Comparison of ENCODE assay signal across 8 mouse cellular contexts in the genomic region with DNA sequence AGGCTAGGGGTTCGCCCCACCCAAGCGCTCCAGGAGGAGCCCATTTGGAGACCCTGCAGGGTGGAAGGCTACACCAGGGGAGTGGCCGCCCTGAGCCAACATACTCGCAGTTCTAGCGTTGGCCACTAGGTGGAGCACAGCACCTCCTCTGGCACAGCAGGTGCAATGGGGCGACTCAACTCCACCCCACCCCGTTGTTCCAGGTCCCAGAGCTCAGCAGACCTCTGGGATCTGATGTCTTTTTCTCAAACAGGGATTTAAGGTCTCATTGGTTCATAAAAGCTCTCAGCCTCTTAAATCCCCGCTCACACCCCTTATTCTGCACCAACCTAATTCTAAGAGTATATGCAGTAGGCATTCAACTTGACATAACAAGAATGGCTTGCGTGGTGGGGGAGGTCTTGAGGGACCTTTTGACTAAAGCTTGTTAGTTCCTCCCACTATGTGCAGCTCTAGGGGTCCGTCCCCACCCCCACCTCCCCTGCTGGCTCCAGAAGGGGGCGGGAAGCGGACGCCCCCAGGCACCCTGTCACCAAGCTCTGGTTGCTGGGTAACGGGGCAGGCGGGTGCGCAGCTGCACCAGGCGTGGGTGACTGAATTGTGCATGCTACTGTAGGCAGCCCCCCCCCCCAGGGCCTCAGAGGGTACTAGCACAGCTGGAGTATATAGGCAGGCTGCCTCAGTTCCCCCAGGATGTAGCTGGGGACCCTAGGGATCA. TPM values are rescaled to one million over a fixed set of nuclear protein-coding genes. Genes with fewer than 3 reads are reported as not detected.
DNase-seq lines count a peak whose midpoint lies in the region; ATAC-seq and TF ChIP-seq lines count a peak whose summit lies in the region.

No protein-coding gene starts in this region.

- TF ChIP-seq POLR2A in limb, embryonic 14.5 days (IDR thresholded peaks at IDR 0.05; ENCODE audit: borderline replicate concordance, extremely low read depth, insufficient read depth, insufficient read length), result no peak

- H3K4me1 ChIP-seq in intestine, postnatal 0 days (replicated peaks; ENCODE audit: control insufficient read depth, insufficient read depth, low read length), result peaks cover 11% of the 10 kb centered on the region; the same call in 1 of the 2 replicates
- peaks cover 21% of the 10 kb centered on the region for H3K4me1 ChIP-seq in limb, embryonic 14.5 days (ENCODE audit: control insufficient read depth, insufficient read depth, low read length)

- no peak overlapping the region; the same call in 1 of the 2 replicates for H3K4me2 ChIP-seq in intestine, postnatal 0 days (replicated peaks; ENCODE audit: low read depth)
- no peak overlapping the region for H3K4me2 ChIP-seq in limb, embryonic 14.5 days (replicated peaks; ENCODE audit: low read depth, low read length, severe bottlenecking)

- no peaks in the 10 kb centered on the region for H3K9me3 ChIP-seq in intestine, postnatal 0 days (ENCODE audit: control insufficient read depth)
- H3K9me3 ChIP-seq in limb, embryonic 14.5 days (ENCODE audit: control insufficient read depth, low read length), result no peaks in the 10 kb centered on the region

- intact Hi-C loops in gastrocnemius, postnatal 14 days (cut with DNase I; ENCODE audit: low total_unique reads), result no loop called here

- TF ChIP-seq CTCF in intestine, postnatal 0 days (IDR thresholded peaks at IDR 0.05; ENCODE audit: low read depth), result peak; percentile 97

- no peaks in the 10 kb centered on the region for H3K27me3 ChIP-seq in intestine, postnatal 0 days (replicated peaks; ENCODE audit: control insufficient read depth, insufficient read depth, low read length)
- no peaks in the 10 kb centered on the region for H3K27me3 ChIP-seq in limb, embryonic 14.5 days (ENCODE audit: control insufficient read depth, insufficient read depth, low read length)

- no peak overlapping the region for H3K4me3 ChIP-seq in intestine, postnatal 0 days (ENCODE audit: low read depth, low read length)
- no peak overlapping the region for H3K4me3 ChIP-seq in limb, embryonic 14.5 days (replicated peaks; ENCODE audit: low read length)

- no peak overlapping the region for H3K27ac ChIP-seq in intestine, postnatal 0 days (ENCODE audit: low read depth, low read length)
- no peak overlapping the region for H3K27ac ChIP-seq in limb, embryonic 14.5 days (replicated peaks; ENCODE audit: low read depth, low read length)

- DNase-seq in ovary, postnatal 10 days (ENCODE audit: low spot score), result peak; percentile 74
- DNase-seq in ovary, adult 18-20 months (ENCODE audit: low spot score), result no peak
- peak; percentile 89 for DNase-seq in embryo, embryonic 10.5 days (ENCODE audit: low spot score)
- DNase-seq in gastrocnemius, postnatal 14 days, result peak; percentile 84
- DNase-seq in limb, embryonic 14.5 days (ENCODE audit: low spot score), result peak; percentile 76
- DNase-seq in spleen, postnatal 36 days (ENCODE audit: low spot score in 2 of 2), result peak; percentile 79 to 81

- ATAC-seq in intestine, postnatal 0 days, result peak; percentile 29
- ATAC-seq in limb, embryonic 14.5 days (ENCODE audit: low FRiP score, low read depth), result peak; percentile 40; the same call in 1 of the 2 replicates
- ATAC-seq in monocyte, adult 5-6 weeks (replicated peaks; ENCODE audit: insufficient number of reproducible peaks, low FRiP score, low TSS enrichment, poor library complexity, severe bottlenecking), result peak; percentile 45

- no peak overlapping the region for H3K9ac ChIP-seq in intestine, postnatal 0 days (ENCODE audit: low read depth, low read length)
- no peak overlapping the region for H3K9ac ChIP-seq in limb, embryonic 14.5 days (ENCODE audit: low read depth, low read length, severe bottlenecking)

- WGBS in intestine, postnatal 0 days, result 27% methylated on average over 17 of the region's 17 CpGs
- 28% methylated on average over 17 of the region's 17 CpGs for WGBS in limb, embryonic 14.5 days

- peaks cover 8% of the 10 kb centered on the region; the same call in 1 of the 2 replicates for H3K36me3 ChIP-seq in intestine, postnatal 0 days (ENCODE audit: control insufficient read depth, insufficient read depth)
- peaks cover 22% of the 10 kb centered on the region for H3K36me3 ChIP-seq in limb, embryonic 14.5 days (ENCODE audit: control insufficient read depth, insufficient read depth, low read length)

RNA-seq across cellular contexts. Expression of gene Rexo1, which starts 5.2 kb away (rescaled TPM):
- 10 to 100 TPM in 1 of 2 experiments, 1 to 10 TPM in 1; 9.8 to 11.1 TPM for total RNA-seq in gastrocnemius, postnatal 14 days (2021)
- polyA plus RNA-seq in intestine, postnatal 0 days (2015; fragmentation: Nextera tagmentation; extraction: Ambion mirVana), result 9.1 and 10.1 TPM in 2 replicates
- polyA plus RNA-seq in limb, embryonic 14.5 days (2012; rRNA removed), result 56.4 and 79.5 TPM in 2 replicates
- 27.9 and 32.4 TPM in 2 replicates for polyA plus RNA-seq in limb, embryonic 14.5 days (2014; fragmentation: Nextera tagmentation; extraction: Ambion mirVana)
- total RNA-seq in monocyte, adult 5-6 weeks (2017), result 21.1 to 32.2 TPM (median 24.1 TPM) in 3 replicates

RNA-seq across cellular contexts. Expression of gene Klf16, which starts 10.6 kb away (rescaled TPM):
- 1 to 10 TPM; 2.1 to 2.7 TPM for total RNA-seq in gastrocnemius, postnatal 14 days (2021)
- 4.8 and 5.3 TPM in 2 replicates for polyA plus RNA-seq in intestine, postnatal 0 days (2015; fragmentation: Nextera tagmentation; extraction: Ambion mirVana)
- 18.9 and 26.9 TPM in 2 replicates for polyA plus RNA-seq in limb, embryonic 14.5 days (2012; rRNA removed)
- 11.0 and 11.5 TPM in 2 replicates for polyA plus RNA-seq in limb, embryonic 14.5 days (2014; fragmentation: Nextera tagmentation; extraction: Ambion mirVana)
- total RNA-seq in monocyte, adult 5-6 weeks (2017), result 5.1 to 8.5 TPM (median 8.2 TPM) in 3 replicates

RNA-seq across cellular contexts. Expression of gene Abhd17a, which starts 23.6 kb away (rescaled TPM):
- total RNA-seq in gastrocnemius, postnatal 14 days (2021), result 10 to 100 TPM; 55.8 to 57.1 TPM
- polyA plus RNA-seq in intestine, postnatal 0 days (2015; fragmentation: Nextera tagmentation; extraction: Ambion mirVana), result 116 and 117 TPM in 2 replicates
- polyA plus RNA-seq in limb, embryonic 14.5 days (2012; rRNA removed), result 116 and 173 TPM in 2 replicates
- 129 and 132 TPM in 2 replicates for polyA plus RNA-seq in limb, embryonic 14.5 days (2014; fragmentation: Nextera tagmentation; extraction: Ambion mirVana)
- total RNA-seq in monocyte, adult 5-6 weeks (2017), result 15.2 to 20.8 TPM (median 17.0 TPM) in 3 replicates

RNA-seq across cellular contexts. Expression of gene Atp8b3, which starts 27.6 kb away (rescaled TPM):
- total RNA-seq in gastrocnemius, postnatal 14 days (2021), result not detected
- polyA plus RNA-seq in intestine, postnatal 0 days (2015; fragmentation: Nextera tagmentation; extraction: Ambion mirVana), result 0.03 TPM in 2 replicates
- 0.30 and 0.70 TPM in 2 replicates for polyA plus RNA-seq in limb, embryonic 14.5 days (2012; rRNA removed)
- 0.14 and 0.22 TPM in 2 replicates for polyA plus RNA-seq in limb, embryonic 14.5 days (2014; fragmentation: Nextera tagmentation; extraction: Ambion mirVana)
- total RNA-seq in monocyte, adult 5-6 weeks (2017), result 1.0 to 1.6 TPM in 2 of 3 replicates, not detected in the other

RNA-seq across cellular contexts. Expression of gene Scamp4, which starts 36.1 kb away (rescaled TPM):
- 10 to 100 TPM; 18.3 to 22.0 TPM for total RNA-seq in gastrocnemius, postnatal 14 days (2021)
- polyA plus RNA-seq in intestine, postnatal 0 days (2015; fragmentation: Nextera tagmentation; extraction: Ambion mirVana), result 86.5 and 88.5 TPM in 2 replicates
- polyA plus RNA-seq in limb, embryonic 14.5 days (2012; rRNA removed), result 83.1 and 107 TPM in 2 replicates
- polyA plus RNA-seq in limb, embryonic 14.5 days (2014; fragmentation: Nextera tagmentation; extraction: Ambion mirVana), result 91.4 and 104 TPM in 2 replicates
- 6.0 to 11.2 TPM (median 7.9 TPM) in 3 replicates for total RNA-seq in monocyte, adult 5-6 weeks (2017)
